Mouse (Mus musculus) embryo, embryonic 10.5 days (tissue): Measurements from ENCODE around the gene Lrrc74a.

Experiments
- DNase-seq: peaks from one replicate; pipeline ENCODE4 v3.0.0-alpha.2; 2015; ENCODE audit warnings: low spot score

Gene Lrrc74a

DNA sequence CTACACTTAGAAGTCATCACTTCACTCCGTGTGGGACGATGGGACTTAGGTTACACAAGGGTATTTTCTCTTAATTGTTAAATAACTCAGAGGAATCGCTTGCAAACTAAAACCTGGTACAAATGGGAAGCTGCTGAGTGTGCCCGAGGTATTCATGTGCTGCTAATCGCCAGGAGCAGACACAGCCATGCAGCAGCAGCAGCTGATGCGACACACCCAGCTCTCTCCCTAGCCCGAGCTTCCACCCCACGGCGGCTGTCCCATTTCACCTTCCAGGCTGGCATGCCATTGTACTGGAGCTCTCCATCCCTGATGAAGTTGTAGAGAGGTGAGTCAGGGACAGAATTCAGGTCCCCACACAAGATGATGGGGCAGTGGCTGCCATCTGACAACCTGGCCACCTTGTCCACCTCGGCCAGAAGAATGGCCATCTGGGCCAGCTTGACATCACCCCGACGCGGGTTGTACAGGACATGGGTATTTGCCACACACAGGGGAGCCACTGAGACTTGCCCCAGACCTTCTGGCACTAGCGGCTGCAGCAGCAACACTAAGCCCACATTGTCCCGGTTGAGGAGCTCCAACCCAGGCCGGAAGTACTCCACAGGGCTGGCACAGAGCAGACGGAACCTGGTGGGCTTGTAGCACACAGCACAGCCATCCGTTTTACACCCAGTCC, 14.1 kb upstream of the Lrrc74a start:
- DNase-seq: no peak

DNA sequence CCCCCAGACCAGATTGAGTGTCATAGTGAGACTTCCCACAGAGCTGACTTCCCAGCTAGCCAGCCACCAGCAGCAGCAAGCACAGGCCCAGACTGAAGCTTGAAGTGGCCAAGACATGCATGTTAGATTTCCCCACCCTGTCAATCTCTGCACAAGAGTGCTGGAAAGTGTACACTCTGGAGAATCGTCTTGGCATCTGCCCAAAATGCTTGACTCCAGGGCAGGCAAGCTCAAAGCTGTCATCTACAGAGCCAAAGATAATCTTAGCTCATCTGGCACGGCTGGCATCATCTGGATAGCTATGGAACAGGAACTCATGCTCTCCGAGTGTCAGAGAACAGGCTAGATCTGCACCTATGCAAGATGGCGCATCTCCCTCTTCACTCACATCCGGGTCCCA, 12.7 kb upstream of the Lrrc74a start:
- DNase-seq: no peak

DNA sequence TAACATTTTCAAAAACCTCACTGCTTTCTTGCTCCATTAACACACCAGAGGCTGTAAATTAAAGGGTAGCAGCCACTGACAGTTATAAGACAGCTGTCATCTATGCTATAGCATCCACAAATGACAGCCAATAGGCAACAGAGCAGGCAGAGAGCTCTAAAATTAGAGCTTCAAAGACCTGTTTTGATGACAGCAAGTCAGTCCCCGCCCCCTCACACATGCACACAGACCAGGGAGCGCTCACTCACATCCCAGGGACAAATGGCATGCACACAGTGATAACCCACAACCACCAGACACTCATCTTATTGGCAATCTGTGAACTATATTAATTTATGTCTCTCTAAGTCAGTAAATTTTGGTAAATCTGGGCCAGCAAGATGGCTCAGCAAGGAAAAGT, 9.9 kb upstream of the Lrrc74a start:
- DNase-seq: no peak

DNA sequence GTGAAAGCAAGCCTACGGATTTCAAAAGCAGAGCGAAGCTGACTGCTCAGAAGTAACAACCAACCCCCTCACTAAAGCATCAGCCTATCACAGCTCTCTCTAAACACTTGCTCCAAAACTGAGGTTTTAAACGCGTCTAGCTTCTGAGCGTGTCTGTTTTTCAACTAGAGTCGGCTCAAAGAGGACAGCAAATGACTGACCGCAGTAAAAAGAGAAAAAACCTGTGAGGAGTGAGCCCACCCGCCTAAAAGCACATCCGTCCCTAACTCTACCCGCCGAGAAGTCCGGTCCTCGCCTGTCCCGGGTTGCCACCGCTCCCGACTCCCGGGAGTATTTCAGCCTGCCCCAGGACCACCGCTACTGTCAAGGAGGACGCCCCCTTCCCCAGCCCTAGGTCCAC, 8.5 kb upstream of the Lrrc74a start:
- DNase-seq: peak; percentile 65

DNA sequence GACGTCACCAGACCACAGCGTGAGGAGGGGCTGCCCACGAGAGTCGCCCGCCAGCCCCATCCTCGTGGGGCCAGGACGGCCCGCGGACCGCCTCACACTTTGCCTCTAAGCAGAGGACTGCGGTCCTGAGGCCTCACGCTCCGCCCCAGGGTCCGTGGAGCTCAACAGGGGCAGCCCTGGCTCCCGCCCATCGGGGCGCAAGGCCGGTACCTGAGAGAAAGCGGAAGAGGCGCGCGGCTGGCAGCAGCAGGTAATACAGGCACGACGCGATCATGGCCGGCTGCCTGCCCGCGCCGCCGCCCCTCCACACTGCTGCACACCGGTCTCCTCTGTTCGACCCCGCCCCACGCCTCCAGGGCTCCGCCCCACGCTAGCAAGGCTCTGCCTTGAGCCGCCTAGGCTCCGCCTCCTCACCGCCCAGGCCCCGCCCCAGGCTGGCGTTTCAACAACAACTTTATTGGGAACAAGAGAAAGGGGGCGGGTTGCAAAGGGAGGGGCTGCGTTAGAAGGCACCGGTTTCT, 8.0 kb upstream of the Lrrc74a start, which contains the start of gene Angel1:
TSS of gene Angel1 (minus strand) at position 341 of the 521 bp plus-strand sequence.
- DNase-seq: peak; percentile 97

DNA sequence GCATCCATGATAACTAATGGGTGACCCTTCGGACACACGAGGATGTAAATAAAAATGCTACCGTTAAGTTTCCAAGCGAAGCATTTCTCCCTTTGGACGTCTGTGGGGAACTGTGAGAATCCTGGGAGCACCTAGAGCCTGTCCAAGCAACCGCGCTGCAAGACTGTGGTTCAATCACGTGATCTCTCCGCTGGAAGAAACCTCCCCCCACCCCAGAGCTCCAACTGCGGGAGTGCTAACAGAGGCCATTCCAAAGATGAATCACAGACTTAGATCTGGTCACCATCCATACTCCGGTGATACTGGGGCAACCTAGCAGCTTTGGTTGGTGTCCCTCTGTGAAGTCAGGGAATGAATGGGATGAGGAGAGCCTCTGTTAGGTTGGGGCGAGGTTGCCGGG, 26.9 kb downstream of the Lrrc74a start:
- DNase-seq: no peak

DNA sequence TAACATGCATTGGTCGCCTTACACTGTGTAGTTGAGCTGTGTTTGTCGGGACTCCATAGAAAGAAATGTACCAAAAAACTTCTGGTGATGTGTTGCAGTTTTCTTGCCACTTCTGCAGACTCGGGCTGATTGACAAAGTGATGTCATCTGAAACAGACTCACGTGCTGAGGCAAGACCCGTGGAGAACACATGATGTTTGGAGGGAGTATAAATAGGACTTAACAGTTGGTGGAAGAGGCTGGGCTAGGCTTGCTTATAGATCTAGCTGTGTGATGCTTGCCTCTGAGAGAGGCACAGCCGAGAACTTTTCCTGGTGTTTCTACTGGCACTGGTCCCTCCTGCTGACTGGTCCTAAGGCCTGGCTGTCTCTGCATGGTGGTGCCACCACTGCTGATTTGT, 29.9 kb downstream of the Lrrc74a start:
- no peak for DNase-seq

DNA sequence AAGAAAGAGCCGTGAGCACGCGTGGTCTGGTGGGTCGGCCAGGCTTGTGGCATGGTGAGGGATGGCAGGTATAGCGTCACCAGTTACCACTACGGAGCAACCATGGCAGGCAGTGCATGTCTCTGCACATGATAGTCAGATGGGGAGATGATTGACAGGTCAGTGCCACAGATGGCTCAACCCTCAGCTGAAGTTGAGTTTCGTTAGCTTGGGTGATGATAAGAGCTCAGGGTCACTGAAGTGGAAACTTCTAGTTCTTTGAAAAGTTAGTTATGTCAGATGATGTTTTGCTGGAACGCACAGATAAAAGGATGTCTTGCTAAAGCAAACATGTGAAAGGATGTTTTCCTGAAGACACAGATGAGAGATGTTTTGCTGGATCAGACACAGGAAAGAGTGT, 32.3 kb downstream of the Lrrc74a start:
- DNase-seq: no peak

DNA sequence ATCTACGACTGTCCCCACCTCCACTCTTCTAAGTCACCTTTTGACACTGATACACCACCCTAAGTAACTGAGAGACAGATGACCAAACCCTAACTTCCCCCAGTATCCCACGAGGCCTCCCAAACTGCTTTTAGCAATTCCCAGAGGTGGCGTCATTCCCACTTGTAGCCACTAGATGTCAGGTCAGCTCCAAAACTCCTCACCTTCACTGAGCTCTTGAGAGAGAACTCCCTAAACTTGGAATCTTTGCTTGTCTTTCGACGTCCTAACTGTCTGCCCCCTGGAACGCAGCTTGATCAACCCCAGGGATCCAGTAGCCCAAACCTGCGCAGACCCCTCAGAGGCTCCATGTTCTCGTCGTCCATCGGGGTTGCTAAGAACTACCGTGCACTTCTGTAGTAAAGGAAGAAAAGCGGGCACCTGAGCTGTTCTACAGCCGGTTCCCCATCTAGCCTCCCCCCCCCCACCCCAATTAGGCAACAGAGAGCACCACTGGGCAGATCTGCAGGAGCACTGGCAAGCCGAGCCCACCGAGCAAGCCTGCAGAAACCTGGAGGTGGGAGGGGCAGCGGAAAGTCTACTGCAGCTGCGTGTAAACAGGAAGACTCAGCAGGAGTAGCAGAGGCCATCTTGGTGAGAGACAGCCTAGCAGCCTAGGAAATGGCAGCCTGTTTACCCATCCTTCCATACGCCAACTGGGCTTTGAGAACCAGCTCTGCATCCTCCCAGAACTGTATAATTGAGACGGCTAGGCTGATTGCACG, 33.9 kb downstream of the Lrrc74a start:
- DNase-seq: peak; percentile 88

DNA sequence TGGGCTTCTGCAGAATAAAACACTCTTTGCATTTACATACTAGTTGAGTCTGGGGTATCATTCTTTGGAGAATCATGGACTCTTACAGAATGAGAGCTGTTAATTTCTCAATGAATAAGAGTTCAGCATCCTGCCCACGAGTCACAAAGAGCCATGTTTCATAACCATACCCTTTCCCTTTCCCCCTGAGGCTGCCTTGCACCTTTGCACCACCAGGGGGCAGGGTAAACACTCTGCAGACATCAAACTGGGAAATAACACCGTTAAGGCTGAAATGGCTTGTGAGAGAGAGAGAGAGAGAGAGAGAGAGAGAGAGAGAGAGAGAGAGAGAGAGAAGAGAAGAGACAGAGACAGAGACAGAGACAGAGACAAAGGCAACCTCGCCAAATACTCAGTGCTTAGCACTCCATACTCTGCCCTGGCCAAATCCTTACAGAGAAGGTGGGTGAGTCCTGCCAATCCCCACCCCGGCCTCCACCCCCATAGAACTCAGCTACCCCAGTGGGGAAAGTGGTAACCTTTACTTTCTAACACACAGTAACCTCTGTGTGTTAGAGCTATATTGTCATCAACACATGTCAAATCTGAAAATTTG, 34.9 kb downstream of the Lrrc74a start:
- peak; percentile 87 for DNase-seq

DNA sequence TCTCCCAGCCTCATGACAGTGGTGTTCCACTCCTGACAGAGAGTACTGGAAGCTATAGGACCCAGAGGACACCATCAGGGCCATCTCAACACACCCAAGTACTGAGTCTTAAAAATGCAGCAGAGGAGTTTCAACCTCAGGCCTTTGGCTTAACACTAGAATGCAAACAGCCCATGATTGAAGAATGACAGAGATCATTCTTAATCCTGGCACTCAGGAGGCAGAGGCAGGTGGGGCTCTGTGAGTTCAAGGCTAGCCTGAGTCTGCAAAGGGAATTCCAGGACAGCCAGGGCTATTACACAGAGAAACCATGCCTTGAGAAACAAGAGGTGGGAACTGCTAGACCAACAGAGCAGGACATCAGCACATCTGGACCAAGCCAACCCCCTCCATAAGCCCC, 35.6 kb downstream of the Lrrc74a start:
- no peak for DNase-seq

DNA sequence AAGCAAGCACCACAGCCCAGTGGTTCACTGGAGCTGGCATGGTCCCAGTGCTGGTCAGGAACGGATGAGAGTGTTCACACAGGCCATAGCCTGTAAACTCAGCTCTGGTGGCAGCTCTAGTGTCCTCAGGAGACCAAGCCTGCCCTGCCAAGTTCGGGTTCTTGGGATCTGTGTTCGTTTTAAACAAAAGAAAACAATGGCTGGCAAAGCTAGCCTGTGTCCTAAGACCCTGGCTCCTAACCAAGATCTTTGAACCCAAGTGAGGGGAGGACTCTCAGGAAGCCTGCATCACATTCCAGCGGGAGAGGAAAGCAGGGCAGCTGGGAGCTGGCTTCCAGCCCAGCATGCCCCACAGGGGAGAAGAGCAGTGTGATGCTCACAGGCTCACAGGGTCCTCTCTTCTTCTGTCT, 36.1 kb downstream of the Lrrc74a start:
- no peak for DNase-seq

DNA sequence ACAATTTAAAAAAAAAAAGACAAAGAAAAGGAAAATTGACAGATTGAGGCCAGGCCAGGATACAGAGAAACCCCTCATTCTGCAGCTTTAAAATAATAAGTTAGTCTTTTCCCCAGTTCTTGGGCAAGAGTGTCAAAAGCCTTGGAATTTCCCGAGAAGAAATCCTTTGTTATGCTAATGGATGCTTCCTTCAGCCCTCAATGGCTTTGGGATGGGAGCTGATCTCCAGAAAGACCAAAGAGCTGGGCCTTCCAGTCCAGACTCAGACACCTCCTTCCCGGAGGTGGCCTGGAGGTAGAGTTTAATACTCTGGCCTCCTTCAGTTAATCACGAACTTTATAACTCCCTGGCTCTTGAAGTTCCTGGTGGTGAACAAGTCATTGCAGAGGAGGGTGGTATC, 36.8 kb downstream of the Lrrc74a start:
- no peak for DNase-seq

DNA sequence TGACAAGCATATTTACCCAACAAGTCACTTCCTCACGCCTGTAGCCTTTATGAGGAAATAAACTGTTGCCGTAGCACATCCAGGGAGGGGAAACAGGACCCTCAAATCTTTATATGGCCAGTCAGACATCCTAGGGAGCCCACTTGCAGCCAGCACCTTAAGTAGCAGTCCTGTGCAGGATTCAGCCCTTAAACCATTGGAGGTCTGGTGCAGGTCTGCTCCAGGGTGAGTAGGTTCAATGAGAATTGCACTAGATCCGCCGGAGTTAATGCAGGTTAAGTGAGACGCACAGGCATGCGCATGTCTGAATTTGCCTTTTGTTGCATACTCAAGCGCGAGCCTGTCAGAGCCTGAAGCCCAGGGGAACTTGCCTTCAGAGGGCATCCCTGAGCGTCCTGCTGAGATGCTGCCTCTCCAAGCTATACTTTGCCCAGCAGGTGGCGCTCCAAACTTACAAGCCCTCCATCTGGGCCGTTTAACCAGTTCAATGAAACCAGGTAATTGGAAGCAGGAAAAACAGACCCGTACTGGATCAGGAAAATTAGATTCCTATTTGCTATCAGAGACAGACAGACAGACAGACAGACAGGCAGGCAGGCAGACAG, 37.8 kb downstream of the Lrrc74a start:
- peak; percentile 99 for DNase-seq

DNA sequence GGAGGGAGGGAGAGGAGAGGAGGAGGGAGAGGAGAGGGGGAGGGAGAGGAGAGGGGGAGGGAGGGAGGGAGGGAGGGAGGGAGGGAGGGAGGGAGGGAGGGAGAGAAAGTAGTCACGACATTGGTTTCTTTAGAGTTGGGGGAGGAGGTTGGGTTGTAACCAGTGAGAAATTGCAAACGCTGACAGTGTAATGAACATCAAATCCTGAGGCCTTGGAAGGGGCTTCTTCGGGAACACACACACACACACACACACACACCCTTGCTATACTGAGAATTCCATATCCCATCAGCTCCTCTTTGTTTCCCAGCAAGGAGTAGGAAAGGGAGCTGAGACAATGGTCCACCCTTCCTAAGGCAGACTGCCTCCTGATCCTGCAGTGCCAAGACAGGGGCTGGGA, 38.4 kb downstream of the Lrrc74a start:
- DNase-seq: no peak

DNA sequence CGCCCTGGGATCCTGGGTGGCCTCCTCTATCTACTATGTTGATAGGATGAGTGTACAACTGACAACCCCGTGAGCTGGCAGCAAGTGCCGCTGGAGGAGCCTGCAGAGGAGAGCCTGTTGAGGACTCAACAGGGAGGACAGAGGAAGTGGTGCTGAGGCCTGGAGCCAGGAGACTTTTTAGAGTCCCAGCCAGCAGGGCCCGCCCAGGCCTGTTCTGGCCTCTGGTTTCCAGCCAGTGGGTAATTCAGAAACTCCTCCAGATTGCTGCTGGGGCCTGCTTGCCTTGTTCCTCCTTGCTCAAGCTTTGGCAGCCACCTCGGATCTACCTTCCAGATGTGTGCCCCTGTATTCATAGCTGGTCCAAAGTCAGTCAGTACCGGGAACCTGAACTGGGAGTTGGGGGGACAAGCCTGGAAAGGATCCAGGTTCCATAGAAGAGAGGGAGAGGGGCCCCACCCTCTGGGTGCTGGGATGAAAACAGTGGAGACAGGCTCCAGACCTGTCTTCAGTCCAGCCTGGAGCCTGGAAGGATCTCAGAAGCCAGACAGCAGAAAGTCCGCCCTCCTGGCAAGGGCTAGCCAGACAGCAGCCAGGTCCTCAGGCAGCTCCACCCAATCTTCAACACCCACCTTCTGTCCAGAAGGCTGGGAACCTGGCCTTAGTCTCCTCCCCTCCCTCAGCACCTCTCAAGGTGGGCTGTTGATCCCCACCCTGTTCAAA, 41.6 kb downstream of the Lrrc74a start:
- no peak for DNase-seq

DNA sequence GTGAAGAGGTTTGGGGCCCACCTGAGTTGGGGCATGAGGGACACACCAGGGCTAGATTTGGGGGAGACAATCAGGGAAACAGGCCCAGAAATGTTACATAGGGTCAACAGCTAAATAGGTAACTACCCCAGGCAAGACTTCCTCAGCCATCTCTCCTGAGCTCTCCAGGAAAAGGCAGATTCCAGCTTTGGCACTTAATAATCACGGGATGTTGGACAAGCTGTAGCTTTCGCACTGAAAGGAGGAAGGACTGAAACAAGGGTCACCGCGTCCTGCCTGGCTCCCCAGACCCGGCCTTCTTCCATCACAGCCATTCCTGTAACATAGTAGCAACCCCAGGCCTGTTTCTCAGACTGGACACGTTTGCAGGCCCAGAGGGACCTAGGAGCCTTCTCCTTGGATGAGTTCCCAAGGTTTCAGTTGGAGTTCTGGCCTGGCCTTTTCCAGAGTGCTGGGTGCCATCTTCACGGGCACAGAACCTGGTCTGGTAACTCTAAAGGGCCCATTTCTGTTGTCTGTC, 42.2 kb downstream of the Lrrc74a start:
- no peak for DNase-seq

DNA sequence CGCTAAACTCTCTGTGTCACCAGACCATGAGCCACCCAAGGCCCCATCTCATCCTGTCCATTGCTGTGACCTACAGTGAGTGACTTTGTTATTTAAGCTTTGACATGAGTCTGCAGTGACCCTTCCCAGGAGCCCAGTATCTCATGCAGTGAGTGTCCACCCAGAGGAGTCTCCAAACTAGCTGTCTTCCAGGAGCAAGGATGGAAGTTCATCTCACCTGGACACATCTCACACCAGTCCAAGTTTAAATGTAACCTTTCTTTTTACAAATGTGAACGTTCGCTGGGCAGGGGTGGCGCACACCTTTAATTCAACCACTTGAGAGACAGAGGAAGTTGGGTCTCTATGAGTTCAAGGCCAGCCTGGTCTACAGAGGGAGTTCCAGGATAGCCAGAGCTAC, 44.4 kb downstream of the Lrrc74a start:
- no peak for DNase-seq

DNA sequence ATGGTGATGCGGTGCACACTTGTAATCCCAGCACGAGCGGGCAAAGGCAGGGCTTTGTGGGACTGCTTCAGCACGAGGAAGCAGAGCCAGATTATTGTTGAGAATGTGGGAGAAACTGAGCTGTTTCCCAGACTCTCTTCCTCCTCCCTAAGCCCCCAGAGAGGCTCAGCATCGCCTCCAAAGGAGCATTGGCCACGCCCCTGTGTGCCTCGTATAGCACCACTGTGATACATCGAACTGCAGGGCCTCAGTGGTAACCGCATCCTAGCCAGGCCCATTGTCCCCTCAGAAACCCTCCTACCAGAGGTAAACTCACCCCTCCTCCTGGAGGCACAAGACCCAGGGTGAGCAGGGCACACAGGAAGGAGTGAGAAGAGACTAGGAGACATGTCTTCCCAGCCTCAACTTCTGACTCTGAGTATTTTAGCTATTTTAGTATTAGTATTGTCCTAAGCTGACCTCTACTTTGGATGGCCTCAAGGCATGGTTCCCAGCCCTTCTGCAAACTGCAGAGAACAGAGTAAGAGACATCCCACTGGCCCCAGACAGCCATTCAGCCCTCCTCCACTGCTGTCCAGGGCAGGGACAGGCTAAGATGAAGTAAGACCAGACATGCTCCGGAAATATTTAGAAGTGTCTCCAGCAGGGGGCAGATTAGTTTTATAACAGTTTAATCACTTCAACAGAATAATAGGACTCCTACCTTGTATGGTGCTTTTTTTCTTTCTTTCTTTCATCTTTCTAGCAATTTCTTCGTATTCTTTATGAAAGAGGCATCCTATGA, 45.2 kb downstream of the Lrrc74a start:
- peak; percentile 74 for DNase-seq

DNA sequence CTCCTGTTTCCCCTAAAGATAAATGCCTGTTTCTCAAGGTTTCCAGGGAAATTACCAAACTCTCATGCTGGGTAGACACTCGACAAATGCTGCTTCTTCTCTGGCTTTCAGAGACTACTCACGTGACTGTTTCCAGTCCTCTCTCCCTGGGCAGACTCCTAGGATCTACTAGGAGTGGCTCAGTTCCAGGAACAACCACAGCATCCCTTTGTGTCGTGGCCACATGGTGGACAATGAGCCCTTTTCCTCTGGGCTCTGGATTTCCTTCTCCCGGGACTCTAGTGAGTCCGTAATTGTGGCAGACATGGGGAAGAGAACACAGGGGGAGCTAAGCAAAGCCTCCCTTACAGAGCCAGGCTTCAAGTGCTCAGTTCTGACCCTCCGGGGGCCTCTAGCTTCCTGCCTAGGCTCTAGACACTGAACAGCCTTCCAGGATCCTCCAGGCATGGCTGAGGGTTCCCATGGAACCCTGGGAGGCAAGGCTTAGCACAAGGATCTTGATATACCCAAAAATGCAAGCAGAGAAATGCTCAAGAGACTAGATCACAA, 47.6 kb downstream of the Lrrc74a start:
- no peak for DNase-seq
